Mouse (Mus musculus): ENCODE data around the gene Dlgap1.

Dlgap1 gene

GRCm38 (mm10) chr17:70339821-70340220 is 370.9 kb downstream of the Dlgap1 start:
- DNase-seq (ENCODE audit: low read depth, low spot score), result no peak

DNA sequence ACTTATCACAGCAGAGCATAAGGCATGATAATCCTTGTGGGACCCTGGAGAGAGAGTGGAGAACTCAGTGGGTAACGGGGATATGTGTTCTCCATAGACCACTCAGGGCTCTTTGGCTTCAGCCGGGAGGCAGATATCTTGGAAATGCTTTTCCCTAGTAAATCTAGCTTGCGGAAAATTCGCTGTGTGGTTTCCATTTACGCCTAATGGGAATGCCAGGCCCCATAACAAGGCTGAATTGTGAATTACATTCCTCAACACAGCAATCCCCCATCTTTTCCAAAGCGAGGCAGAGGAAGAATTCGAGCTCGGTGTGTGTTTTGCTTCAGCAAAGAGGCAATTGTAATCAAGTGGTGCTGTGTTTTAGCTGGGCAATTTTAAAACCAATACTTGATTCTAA is 372.4 kb downstream of the Dlgap1 start:
- no peak for DNase-seq (ENCODE audit: low read depth, low spot score)

DNA sequence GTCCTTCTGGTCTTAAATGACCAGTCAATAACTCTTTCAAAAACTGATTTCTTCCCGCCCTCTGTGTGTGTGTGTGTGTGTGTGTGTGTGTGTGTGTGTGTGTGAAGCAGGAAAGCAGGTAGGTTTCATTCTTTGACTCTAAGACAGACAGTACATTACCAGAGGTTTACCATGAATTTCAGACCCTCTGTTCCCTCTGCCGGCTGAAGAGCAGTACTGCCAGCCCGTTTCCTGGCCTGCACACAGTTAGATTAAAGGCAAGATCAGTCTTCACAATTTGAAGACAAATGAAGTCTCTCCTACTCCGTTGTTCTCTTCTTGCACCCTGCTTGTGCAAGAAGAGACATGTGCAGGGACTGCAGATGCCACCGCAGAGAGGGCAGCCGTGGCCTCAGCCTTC is 373.0 kb downstream of the Dlgap1 start:
- DNase-seq (ENCODE audit: low read depth, low spot score), result no peak

GRCm38 (mm10) chr17:70347403-70347802 is 378.5 kb downstream of the Dlgap1 start:
- DNase-seq (ENCODE audit: low read depth, low spot score), result no peak

DNA sequence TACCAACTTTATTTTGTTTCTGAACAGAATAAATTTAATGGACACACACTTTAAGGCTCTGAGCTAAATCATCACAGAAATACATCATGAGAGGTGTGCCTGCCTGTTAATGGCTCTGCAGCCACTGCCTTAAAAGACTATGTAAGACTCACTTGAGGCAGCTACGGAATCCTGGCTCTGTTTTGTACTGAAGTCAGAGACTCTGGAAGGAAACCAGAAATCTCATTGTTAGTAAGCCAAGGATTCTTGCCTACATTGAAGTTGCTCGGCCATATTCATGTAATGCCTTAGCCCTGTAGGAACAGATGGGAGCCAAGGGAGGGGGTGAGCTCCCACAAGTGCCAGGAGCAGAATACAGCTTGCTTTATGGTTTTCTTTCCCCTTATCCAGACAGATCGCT is 394.7 kb downstream of the Dlgap1 start:
- DNase-seq (ENCODE audit: low read depth, low spot score), result no peak

GRCm38 (mm10) chr17:70363971-70364370 is 395.1 kb downstream of the Dlgap1 start:
- DNase-seq (ENCODE audit: low read depth, low spot score), result no peak

DNA sequence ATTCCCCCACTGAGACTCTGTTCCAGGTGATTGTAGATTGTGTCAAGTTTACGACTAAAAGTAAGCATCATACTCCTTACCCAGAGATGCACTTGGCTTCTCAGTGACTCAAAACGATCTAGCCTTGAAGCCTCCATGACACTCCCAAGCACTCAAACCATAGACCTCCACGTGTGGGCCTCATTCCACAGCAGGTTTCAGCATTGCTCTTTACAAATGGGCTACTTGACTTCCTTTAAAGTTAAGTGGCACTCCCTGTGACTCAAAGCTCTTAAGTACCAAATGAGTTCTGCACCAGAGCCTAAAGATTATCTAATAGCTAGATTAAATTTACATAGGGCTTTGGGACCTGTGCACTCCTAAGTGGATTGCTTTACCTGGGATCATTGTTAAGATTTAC is 400.3 kb downstream of the Dlgap1 start:
- DNase-seq (ENCODE audit: low read depth, low spot score), result no peak

DNA sequence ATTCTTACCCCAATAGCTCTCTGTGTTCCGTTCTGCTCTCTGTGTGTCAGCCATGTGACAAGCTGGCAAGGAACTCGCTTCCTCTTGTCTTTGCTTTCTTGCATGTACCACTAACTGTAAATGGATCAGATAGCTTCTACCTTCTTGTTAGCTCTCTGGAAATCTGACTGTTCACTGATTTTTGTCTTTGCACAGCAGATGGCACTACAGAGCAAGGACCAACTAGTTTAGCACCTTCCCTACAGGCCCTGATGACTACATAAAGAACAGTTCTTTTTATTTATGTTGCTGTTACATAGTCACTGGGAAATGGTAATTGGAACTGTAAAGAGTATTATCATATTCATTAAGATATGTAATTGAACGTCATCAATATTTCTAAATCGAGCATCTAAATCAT is 408.1 kb downstream of the Dlgap1 start:
- DNase-seq (ENCODE audit: low read depth, low spot score), result no peak

DNA sequence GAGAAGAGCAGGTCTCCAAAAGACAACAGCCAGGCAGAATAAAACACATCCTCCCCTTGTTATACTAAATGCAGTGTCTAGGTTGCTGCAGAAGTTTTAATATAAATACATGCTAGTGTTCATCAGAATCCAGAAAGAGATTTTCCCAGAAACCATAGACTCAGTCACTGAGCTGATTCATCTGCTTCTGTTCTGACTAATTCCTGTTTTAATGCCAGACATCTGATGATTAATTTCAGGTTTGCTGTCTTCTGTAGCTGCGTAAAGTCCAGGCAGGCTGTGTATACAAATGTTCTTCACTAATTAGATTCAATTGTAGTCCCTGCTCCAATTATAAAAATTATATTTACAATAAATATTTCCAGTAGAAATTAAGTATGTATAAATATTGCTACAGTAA is 419.6 kb downstream of the Dlgap1 start:
- no peak for DNase-seq (ENCODE audit: low read depth, low spot score)

DNA sequence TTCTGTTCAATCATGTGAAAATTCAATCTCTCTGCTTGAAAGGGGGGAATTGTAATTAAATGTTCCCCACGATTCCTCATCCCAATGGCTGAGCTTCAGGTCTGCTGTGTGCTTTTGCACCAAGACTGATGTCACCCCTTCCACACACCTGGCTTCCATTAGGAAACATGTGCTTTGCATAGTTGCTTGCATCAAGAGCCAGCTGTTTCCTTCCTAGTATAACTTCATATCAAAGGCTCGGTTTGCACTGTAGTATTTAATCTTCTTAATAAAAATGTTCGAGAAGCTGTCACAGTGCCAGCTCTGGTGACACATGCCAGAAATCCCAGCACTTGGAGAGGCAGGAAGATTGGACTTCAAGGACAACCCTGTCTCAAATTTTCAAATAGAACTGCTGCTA is 428.3 kb downstream of the Dlgap1 start:
- DNase-seq (ENCODE audit: low read depth, low spot score), result peak; percentile 2

DNA sequence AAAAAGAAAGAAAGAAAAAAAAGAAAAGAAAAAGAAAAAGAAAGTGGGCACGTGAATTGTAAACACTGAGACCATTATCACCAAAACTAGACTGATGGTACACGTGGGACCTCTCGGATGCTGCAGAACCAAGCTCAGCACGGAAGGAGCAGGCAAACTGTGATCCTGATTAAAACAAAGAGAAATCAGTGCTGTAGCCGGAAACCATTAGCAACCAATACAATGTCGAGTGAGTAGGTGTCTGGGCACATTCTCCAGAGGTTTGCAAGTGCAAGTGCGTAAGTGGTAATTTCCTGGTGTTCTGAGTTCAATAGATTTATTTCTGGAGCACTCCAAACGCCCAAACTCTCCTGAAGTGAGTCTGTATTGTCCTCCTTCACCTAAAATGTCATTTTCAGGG is 428.8 kb downstream of the Dlgap1 start:
- no peak for DNase-seq (ENCODE audit: low read depth, low spot score)

DNA sequence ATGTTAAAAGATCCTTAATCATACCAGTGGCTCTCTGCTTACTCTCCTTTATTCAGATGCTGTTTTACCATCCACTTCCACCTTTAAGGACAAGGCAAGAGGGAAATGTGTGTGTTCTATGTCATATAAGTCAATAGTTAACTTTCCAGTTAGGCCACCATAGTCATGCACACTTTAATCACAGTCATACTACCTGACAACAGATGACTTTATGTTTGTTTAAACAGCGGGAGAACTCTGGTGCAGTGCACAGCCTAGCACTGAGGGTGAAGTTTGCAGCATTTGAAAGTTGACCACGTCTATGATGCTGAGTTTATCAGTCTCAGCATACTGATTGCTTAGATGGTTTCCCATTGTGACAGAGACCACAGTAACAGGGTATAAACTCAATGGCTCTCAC is 433.0 kb downstream of the Dlgap1 start:
- DNase-seq (ENCODE audit: low read depth, low spot score), result no peak

DNA sequence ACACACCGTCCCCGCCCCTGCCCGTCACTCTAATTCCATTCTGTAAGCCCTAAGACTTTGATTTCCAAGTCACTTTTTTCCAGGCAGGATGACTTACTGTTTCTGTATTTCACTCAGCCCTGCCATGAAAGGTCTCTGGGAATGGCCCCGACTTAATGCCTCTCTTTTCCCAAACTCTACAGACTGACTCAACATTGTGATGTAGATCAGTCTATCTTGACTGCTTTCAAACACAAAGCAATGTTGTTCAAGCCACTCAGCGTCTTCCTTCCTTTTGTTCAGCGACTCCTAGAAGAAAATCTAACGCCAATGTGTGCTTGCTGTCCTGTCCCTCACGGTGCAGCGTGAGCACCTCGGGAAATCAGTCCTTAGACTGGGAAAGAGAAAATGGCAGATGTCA is 434.9 kb downstream of the Dlgap1 start:
- DNase-seq (ENCODE audit: low read depth, low spot score), result no peak

DNA sequence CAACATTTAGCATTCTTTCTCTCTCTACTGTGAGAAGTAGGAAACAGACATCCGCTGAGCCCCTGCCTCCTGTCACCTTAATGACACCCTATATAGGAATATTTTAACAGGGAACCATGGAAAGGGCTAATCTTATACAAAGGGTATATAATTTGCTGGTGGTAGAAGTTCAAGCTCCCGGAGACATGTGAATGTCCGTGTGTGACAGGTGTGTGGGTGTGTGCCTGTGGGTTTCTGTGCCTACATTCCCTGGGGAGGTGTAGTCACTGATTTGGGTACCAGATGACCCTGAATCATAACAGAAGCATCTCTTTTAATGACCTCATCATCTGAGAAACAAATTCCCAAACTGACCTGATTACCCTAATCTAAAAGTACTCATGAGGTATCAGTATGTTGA is 445.3 kb downstream of the Dlgap1 start:
- no peak for DNase-seq (ENCODE audit: low read depth, low spot score)

GRCm38 (mm10) chr17:70427866-70428265 is 459.0 kb downstream of the Dlgap1 start:
- DNase-seq (ENCODE audit: low read depth, low spot score), result no peak

GRCm38 (mm10) chr17:70429746-70430451 is 461.0 kb downstream of the Dlgap1 start:
- peak; percentile 26 for DNase-seq (ENCODE audit: low read depth, low spot score)

DNA sequence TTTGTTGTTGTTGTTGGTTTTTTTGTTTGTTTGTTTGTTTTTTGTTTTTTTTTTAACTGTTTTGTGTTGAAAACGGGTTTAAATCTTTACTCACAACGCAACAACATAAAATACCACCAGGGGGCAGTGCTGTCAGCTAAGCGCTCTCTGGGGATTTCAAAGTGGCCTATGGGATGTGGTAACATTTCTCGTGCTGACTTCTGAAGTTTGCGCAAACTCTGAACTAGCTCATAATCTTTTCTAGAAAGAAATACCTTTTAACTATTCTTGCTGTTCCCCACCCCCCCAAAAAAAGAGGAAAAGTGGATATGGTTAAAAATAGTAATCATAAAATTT is 461.5 kb downstream of the Dlgap1 start:
- peak; percentile 4 for DNase-seq (ENCODE audit: low read depth, low spot score)

GRCm38 (mm10) chr17:70432834-70433233 is 464.0 kb downstream of the Dlgap1 start:
- no peak for DNase-seq (ENCODE audit: low read depth, low spot score)

DNA sequence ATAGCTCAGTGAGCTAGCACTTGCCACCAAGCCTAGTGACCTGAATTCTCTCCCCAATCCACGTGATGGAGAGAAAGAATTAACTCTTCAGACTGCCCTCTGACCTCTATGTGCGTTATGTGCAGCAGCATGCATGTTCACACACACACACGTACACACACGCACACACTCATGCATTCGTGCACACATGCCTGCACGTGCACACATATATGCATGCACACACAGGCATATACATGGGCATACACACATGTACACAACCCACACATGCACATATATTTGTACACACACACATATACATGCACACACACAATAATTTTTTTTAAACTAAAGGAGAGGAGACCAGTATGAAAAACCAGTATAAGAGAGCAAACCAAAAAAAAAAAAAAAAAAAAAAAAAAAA is 465.7 kb downstream of the Dlgap1 start:
- no peak for DNase-seq (ENCODE audit: low read depth, low spot score)

DNA sequence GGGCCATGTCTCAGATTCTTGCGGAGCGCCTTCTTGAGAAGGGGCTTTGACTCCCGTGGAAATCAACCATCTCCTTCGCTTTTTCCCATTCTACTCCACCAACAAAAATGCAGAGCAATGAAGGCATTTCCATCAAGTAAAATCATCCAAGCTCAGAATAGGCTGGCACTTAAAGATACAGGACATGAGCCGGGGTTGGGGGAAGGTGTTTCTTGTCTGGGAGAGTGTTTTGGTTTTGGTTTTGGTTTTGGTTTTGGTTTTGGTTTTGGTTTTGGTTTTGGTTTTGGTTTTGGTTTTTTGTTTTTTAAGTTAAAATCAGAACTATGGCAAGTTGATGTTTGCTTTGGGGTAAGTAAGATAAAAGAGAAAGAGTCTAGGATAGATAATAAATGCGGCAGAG is 466.7 kb downstream of the Dlgap1 start:
- no peak for DNase-seq (ENCODE audit: low read depth, low spot score)

DNA sequence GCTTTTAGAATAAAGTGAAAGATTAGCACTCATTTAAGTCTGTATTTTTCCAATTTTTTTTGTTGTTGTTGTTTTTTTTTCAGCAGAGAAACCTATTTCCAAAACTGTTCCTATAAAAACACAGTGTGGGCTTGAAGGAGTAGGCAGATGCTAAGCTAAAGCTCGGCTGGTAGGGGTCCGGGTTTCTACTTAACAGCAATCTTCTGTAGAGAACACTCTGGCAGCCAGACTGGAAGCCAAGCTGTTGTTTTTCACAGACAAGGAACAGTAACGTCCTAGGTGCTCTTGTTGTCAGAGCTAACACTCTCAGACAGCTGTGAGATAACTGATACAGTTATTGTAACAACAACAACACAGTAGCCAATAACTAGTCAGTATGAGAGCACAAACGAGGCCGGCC is 468.4 kb downstream of the Dlgap1 start:
- DNase-seq (ENCODE audit: low read depth, low spot score), result no peak

GRCm38 (mm10) chr17:70442976-70443375 is 474.1 kb downstream of the Dlgap1 start:
- no peak for DNase-seq (ENCODE audit: low read depth, low spot score)

GRCm38 (mm10) chr17:70446451-70446850 is 477.6 kb downstream of the Dlgap1 start:
- no peak for DNase-seq (ENCODE audit: low read depth, low spot score)

DNA sequence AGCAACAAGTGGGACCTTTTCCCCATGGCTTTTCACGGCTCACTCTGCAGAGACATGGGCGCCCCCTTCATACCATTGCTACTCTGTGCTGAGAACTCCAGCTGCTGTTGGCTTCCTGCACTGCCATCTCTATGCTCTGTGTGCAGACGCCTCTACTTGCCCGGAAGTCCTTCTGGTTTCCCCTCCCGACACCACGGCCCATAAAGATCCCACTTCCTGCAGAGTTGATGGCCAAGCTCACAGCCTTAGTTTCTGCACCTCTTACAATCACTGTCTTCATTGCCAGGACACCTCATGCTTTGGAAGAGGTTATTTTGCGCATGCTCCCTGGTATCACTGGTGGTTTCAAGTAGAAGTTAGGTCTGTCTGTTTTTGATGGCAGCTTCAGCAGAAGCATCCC is 486.2 kb downstream of the Dlgap1 start:
- no peak for DNase-seq (ENCODE audit: low read depth, low spot score)
